Mouse (Mus musculus): ENCODE results near the gene Fubp1.

- no peak for TF ChIP-seq CTCF (IDR thresholded peaks at IDR 0.05; ENCODE audit: extremely low read depth, insufficient read length, insufficient replicate concordance, low read depth, low read length)
- TF ChIP-seq POLR2A (IDR thresholded peaks at IDR 0.05; ENCODE audit: low read depth, low read length), result no peak
These were observed 25.0 kb downstream of the Fubp1 start for GRCm38 (mm10) chr3:152235238-152235637.
